Mouse (Mus musculus) stomach, embryonic 15.5 days (tissue): ENCODE results near the gene Cox6b2. TPM values are rescaled to one million over a fixed set of nuclear protein-coding genes. Genes with fewer than 3 reads are reported as not detected.

ENCODE experiments used
- polyA plus RNA-seq: library from polyadenylated mRNA; unstranded; fragments of >200 nt; fragmentation: Nextera tagmentation; extraction: Ambion mirVana; gene quantifications from 2 replicates; pipeline ENCODE4 v1.2.1, GENCODE M21; 2015

Cox6b2 gene
- polyA plus RNA-seq, 1 experiment from 2014 or later = 70.7 TPM

Other genes with a start within 250 kb of the Cox6b2 start
- 25.5 and 33.1 TPM in 2 replicates for gene Tnnt1, start 236.7 kb downstream of the Cox6b2 start, polyA plus RNA-seq
- gene Tnni3, start 228.9 kb downstream of the Cox6b2 start, polyA plus RNA-seq = 5.4 and 6.4 TPM in 2 replicates
- gene Dnaaf3, start 220.6 kb downstream of the Cox6b2 start, polyA plus RNA-seq = 1.3 and 1.7 TPM in 2 replicates
- gene Syt5, start 205.6 kb downstream of the Cox6b2 start, polyA plus RNA-seq = 7.4 and 7.9 TPM in 2 replicates
- gene Ptprh, start 149.1 kb downstream of the Cox6b2 start, polyA plus RNA-seq = 0.80 and 0.89 TPM in 2 replicates
- gene Tmem86b, start 121.7 kb downstream of the Cox6b2 start, polyA plus RNA-seq = 2.4 and 4.8 TPM in 2 replicates
- 8.5 and 9.0 TPM in 2 replicates for gene Ppp6r1, start 94.1 kb downstream of the Cox6b2 start, polyA plus RNA-seq
- 83.5 and 94.5 TPM in 2 replicates for gene Hspbp1, start 68.0 kb downstream of the Cox6b2 start, polyA plus RNA-seq
- 0.94 and 1.3 TPM in 2 replicates for gene Brsk1, start 62.5 kb downstream of the Cox6b2 start, polyA plus RNA-seq
- 0.85 and 0.88 TPM in 2 replicates for gene Tmem150b, start 27.8 kb downstream of the Cox6b2 start, polyA plus RNA-seq
- 57.2 and 61.4 TPM in 2 replicates for gene Kmt5c, start 13.0 kb downstream of the Cox6b2 start, polyA plus RNA-seq
- not detected in 2 replicates for gene Fam71e2, start 18.2 kb upstream of the Cox6b2 start, polyA plus RNA-seq
- gene Il11, start 29.8 kb upstream of the Cox6b2 start, polyA plus RNA-seq = 0.13 and 0.22 TPM in 2 replicates
- gene Tmem190, start 29.8 kb upstream of the Cox6b2 start, polyA plus RNA-seq = 1.2 and 1.4 TPM in 2 replicates
- gene Tmem238, start 36.6 kb upstream of the Cox6b2 start, polyA plus RNA-seq = 35.4 and 36.4 TPM in 2 replicates
- gene Rpl28, start 39.8 kb upstream of the Cox6b2 start, polyA plus RNA-seq = 309 and 356 TPM in 2 replicates
- gene Ube2s, start 59.5 kb upstream of the Cox6b2 start, polyA plus RNA-seq = 306 and 315 TPM in 2 replicates
- gene Shisa7, start 91.6 kb upstream of the Cox6b2 start, polyA plus RNA-seq = 0.36 and 0.44 TPM in 2 replicates
- gene Isoc2b, start 117.2 kb upstream of the Cox6b2 start, polyA plus RNA-seq = 12.9 and 14.4 TPM in 2 replicates
- gene Isoc2a, start 124.1 kb upstream of the Cox6b2 start, polyA plus RNA-seq = 1.1 and 1.3 TPM in 2 replicates
- not detected in 2 replicates for gene Gm36210, start 153.4 kb upstream of the Cox6b2 start, polyA plus RNA-seq
- 3.3 TPM in 2 replicates for gene Zfp628, start 162.1 kb upstream of the Cox6b2 start, polyA plus RNA-seq
- gene Nat14, start 168.9 kb upstream of the Cox6b2 start, polyA plus RNA-seq = 4.3 and 4.5 TPM in 2 replicates
- 2.1 and 3.5 TPM in 2 replicates for gene Ssc5d, start 172.7 kb upstream of the Cox6b2 start, polyA plus RNA-seq
- 0.22 and 0.30 TPM in 2 replicates for gene Sbk2, start 211.3 kb upstream of the Cox6b2 start, polyA plus RNA-seq
- not detected in 2 replicates for gene Sbk3, start 218.1 kb upstream of the Cox6b2 start, polyA plus RNA-seq
- 32.2 and 34.1 TPM in 2 replicates for gene Zfp579, start 243.1 kb upstream of the Cox6b2 start, polyA plus RNA-seq